Mouse (Mus musculus): ENCODE measurements around the gene Pdcd2.

GRCm38 (mm10) chr17:15527811-15528136 is 673 bp upstream of the Pdcd2 start:
- TF ChIP-seq TAL1 (IDR thresholded peaks at IDR 0.05; ENCODE audit: low read length) (no peak), GATA1 (IDR thresholded peaks at IDR 0.05; ENCODE audit: low read length) (no peak)
